Mouse (Mus musculus) megakaryocyte progenitor cell, adult 5-6 weeks (primary cell): ENCODE data around the gene Txn1. TPM values are rescaled to one million over a fixed set of nuclear protein-coding genes. Genes with fewer than 3 reads are reported as not detected.

Experiments
- ATAC-seq: replicated peaks from 2 replicates; pipeline ENCODE4 v1.8.0; 2016; ENCODE audit warnings: mild to moderate bottlenecking, moderate TSS enrichment, inconsistent platforms; ENCODE audit not compliant: poor library complexity
- total RNA-seq, 2 experiments: library from RNA; stranded (forward) in 1 of 2; stranded (reverse) in 1 of 2; fragments of 157-497, 149-512 nt in 1 of 2; fragments of 200-1000 nt in 1 of 2; gene quantifications; 2 replicates each; pipeline versions ENCODE4 v1.2.3 to v1.2.4; 2015 to 2017

The Txn1 gene
- total RNA-seq, 2 experiments from 2014 or later = 220 to 427 TPM

- ATAC-seq = peak; percentile 78
Observed at GRCm38 (mm10) chr4:57902619-57903018, 53.6 kb downstream of the Txn1 start.

- peak; percentile 77 for ATAC-seq
Observed at GRCm38 (mm10) chr4:57901210-57901609, 55.0 kb downstream of the Txn1 start.

- no peak for ATAC-seq
Observed at GRCm38 (mm10) chr4:57896631-57897030, 59.6 kb downstream of the Txn1 start.

GRCm38 (mm10) chr4:57895902-57896301, 60.3 kb downstream of the Txn1 start:
- no peak for ATAC-seq

GRCm38 (mm10) chr4:57895140-57895539, 61.1 kb downstream of the Txn1 start:
- no peak for ATAC-seq

Other genes starting within 250 kb of the Txn1 start
- gene Akap2, start 238.8 kb downstream of the Txn1 start, total RNA-seq (2015) = 0.02 TPM in 1 of 2 replicates, not detected in the other
- gene Akap2, start 238.8 kb downstream of the Txn1 start, total RNA-seq (2017) = not detected in 2 replicates
- not detected in 2 replicates for gene D630039A03Rik, start 40.1 kb downstream of the Txn1 start, total RNA-seq (2015)
- 0.34 TPM in 1 of 2 replicates, not detected in the other for gene D630039A03Rik, start 40.1 kb downstream of the Txn1 start, total RNA-seq (2017)
- not detected in 2 replicates for gene Txndc8, start 52.7 kb upstream of the Txn1 start, total RNA-seq (2015)
- gene Txndc8, start 52.7 kb upstream of the Txn1 start, total RNA-seq (2017) = not detected in 2 replicates